Mouse (Mus musculus) thymus, adult 2 months (tissue): ENCODE data around the gene Zkscan5. TPM values are rescaled to one million over a fixed set of nuclear protein-coding genes. Genes with fewer than 3 reads are reported as not detected.

Experiments
- DNase-seq: peaks from one replicate; pipeline ENCODE4 v3.0.0; 2021
- H3K27ac ChIP-seq: fragments of 200-500 bp; 2 replicates; pipeline ENCODE4 v1.5.1; 2012; ENCODE audit warnings: low read length, control low read depth; ENCODE audit not compliant: control insufficient read depth, insufficient read depth
- H3K27me3 ChIP-seq: fragments of 200-500 bp; 2 replicates; pipeline ENCODE4 v1.6.1; 2012; ENCODE audit warnings: mild to moderate bottlenecking, low read length, moderate library complexity, mixed read lengths; ENCODE audit not compliant: control insufficient read depth, insufficient read depth
- H3K36me3 ChIP-seq: fragments of 200-500 bp; 2 replicates; pipeline ENCODE4 v1.6.1; 2012; ENCODE audit warnings: mild to moderate bottlenecking, low read length, moderate library complexity; ENCODE audit not compliant: control insufficient read depth, insufficient read depth
- H3K4me1 ChIP-seq: fragments of 200-500 bp; replicated peaks from 2 replicates; pipeline ENCODE4 v1.6.1; 2012; ENCODE audit warnings: low read length; ENCODE audit not compliant: control insufficient read depth, insufficient read depth
- H3K4me3 ChIP-seq: fragments of 200-500 bp; 2 replicates; pipeline ENCODE4 v1.5.1; 2012; ENCODE audit warnings: mild to moderate bottlenecking, low read length, control low read depth, moderate library complexity; ENCODE audit not compliant: control insufficient read depth, insufficient read depth
- CTCF ChIP-seq: fragments of 200-500 bp; IDR thresholded peaks from 2 replicates; pipeline ENCODE4 v1.5.1; 2012; ENCODE audit warnings: mild to moderate bottlenecking, control low read depth, low read length, moderate library complexity, borderline replicate concordance; ENCODE audit not compliant: control insufficient read depth, poor library complexity, insufficient read depth; ENCODE audit errors: extremely low read depth
- POLR2A ChIP-seq: fragments of 200-500 bp; IDR thresholded peaks from 2 replicates; pipeline ENCODE4 v1.6.1; 2012; ENCODE audit warnings: mild to moderate bottlenecking, low read length, control low read depth, moderate library complexity; ENCODE audit not compliant: control insufficient read depth, poor library complexity, insufficient read depth; ENCODE audit errors: extremely low read depth
- WGBS: fragments of 180-500 bp; shearing (Covaris S2); methylation state at CpG from one replicate; pipeline ENCODE4 v1.1.7; 2018; 5-methylcytosine and 5-hydroxymethylcytosine counted together
- polyA plus RNA-seq: library from polyadenylated mRNA; depleted of rRNA; stranded (reverse); fragments of >200 nt; gene quantifications from 2 replicates; pipeline ENCODE4 v1.2.3, GENCODE M21; 2012

Zkscan5 gene
- polyA plus RNA-seq, 1 experiment: 5.1 TPM

- WGBS: 92% methylated on average over 2 of the region's 2 CpGs
- Histone ChIP-seq H3K4me3 (no peak overlapping the region), H3K27me3 (no peaks in the 10 kb centered on the region), H3K36me3 (peaks cover 62% of the 10 kb centered on the region), H3K27ac (no peak overlapping the region), H3K4me1 (peaks cover 4% of the 10 kb centered on the region; the same call in 1 of the 2 replicates)
- DNase-seq: no peak
- no peak for TF ChIP-seq POLR2A
- TF ChIP-seq CTCF: no peak
These were observed 19.1 kb upstream of the Zkscan5 start for GRCm38 (mm10) chr5:145185244-145185643.

DNA sequence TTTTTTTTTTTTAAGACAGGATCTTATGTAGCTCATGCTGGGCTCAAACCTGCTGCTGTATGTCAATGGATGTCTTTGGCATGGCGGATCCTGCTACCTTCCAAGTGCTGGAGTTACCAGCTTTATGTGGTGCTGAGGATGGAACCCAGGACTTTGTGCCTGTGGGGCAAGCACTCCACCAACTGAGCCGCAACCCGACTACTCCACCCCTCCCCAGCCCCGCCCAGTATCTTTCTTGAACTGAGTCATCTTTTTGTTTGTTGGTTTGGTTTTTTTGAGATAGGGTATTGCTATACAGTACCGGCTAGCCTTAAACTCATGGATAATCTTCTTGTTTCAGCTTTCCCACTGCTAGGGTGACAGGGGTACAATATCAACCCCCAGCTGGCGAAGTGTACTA is 14.9 kb upstream of the Zkscan5 start:
- TF ChIP-seq CTCF: no peak
- Histone ChIP-seq H3K27ac (no peak overlapping the region), H3K4me1 (peaks cover 11% of the 10 kb centered on the region), H3K4me3 (no peak overlapping the region), H3K36me3 (peaks cover 33% of the 10 kb centered on the region), H3K27me3 (no peaks in the 10 kb centered on the region)
- WGBS: 96% methylated on average over 6 of the region's 6 CpGs
- no peak for DNase-seq

- Histone ChIP-seq H3K36me3 (peaks cover 33% of the 10 kb centered on the region), H3K27ac (no peak overlapping the region)
These were observed 14.0 kb upstream of the Zkscan5 start for GRCm38 (mm10) chr5:145190373-145190772.

DNA sequence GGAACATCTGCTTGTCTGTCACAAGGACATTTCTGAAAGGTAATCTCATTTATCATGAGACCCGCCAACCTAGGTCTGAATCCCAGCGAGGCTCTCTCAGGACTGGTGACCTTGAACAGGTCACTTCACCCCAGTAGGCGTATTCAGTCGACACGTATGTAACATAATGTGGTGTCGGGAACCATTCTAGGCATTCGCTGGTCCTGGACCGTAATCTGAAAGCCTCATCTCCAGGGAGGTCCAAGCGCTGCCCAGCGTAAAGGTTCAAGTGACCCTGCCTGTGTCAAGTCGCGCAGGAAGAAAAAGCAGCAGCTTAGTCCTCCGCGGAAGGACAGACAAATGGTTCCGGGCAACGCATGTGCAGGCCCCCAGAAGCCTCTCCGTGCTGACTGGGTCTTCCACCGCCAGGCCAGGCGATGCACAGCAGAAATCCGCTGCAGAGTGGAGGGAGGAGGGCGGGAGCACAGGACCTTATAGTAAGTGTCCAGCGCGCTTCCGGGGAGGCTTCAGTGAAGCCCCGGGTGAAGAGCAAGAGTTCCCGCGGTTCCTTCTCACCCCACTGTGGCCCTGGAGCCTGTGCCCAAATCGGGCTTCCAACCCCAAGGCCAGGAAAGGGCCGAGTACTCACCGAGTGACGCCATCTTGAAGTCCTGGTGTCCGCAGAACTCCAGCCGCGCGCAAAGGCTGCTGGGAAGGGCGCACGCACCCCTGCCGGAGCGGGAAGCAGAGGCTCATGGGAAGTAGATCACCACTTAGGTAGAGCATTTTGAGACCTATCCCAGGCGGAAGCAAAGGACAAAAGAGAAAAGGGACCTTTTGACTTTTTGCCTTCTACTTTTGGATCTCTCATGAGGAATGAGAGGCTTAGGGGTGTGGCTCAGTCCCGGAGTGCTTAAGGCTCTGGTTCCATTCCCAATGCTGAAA is 13.2 kb upstream of the Zkscan5 start:
- Histone ChIP-seq H3K36me3 (peaks cover 33% of the 10 kb centered on the region), H3K4me1 (peaks cover 11% of the 10 kb centered on the region), H3K27ac (peak overlapping the region; percentile 4), H3K27me3 (no peaks in the 10 kb centered on the region), H3K4me3 (peak overlapping the region; percentile 80)
- peak; percentile 91 for DNase-seq
- WGBS: under 1% methylated on average over 41 of the region's 41 CpGs
- TF ChIP-seq POLR2A (peak; percentile 59; the same call in 1 of the 2 replicates), CTCF (no peak)

More at GRCm38 (mm10) chr5:145190373-145190772, 14.0 kb upstream of the Zkscan5 start:
- TF ChIP-seq CTCF (no peak), POLR2A (no peak)
- no peaks in the 10 kb centered on the region for H3K27me3 ChIP-seq
- 29% methylated on average over 5 of the region's 5 CpGs for WGBS
- DNase-seq: no peak
- peaks cover 11% of the 10 kb centered on the region for H3K4me1 ChIP-seq
- no peak overlapping the region; the same call in 1 of the 2 replicates for H3K4me3 ChIP-seq

GRCm38 (mm10) chr5:145191962-145192361 is 12.4 kb upstream of the Zkscan5 start, which contains the start of gene Atp5j2:
TSS of gene Atp5j2 (minus strand) at chr5:145192062.
- peaks cover 26% of the 10 kb centered on the region for H3K36me3 ChIP-seq
- H3K27me3 ChIP-seq: no peaks in the 10 kb centered on the region
- DNase-seq: no peak
- TF ChIP-seq CTCF (no peak), POLR2A (no peak)
- H3K4me3 ChIP-seq: peak within 1 kb of the TSS; percentile 80
- peaks cover 11% of the 10 kb centered on the region for H3K4me1 ChIP-seq
- 97% methylated on average over 2 of the region's 2 CpGs for WGBS
- H3K27ac ChIP-seq: peak within 1 kb of the TSS; percentile 4

- no peak for TF ChIP-seq POLR2A
- TF ChIP-seq CTCF: no peak
- H3K4me3 ChIP-seq: no peak overlapping the region
- 73% methylated on average over 7 of the region's 7 CpGs for WGBS
These were observed 4.0 kb upstream of the Zkscan5 start for GRCm38 (mm10) chr5:145200387-145200786.

More at GRCm38 (mm10) chr5:145200387-145200786, 4.0 kb upstream of the Zkscan5 start:
- H3K27me3 ChIP-seq: no peaks in the 10 kb centered on the region
- DNase-seq: no peak
- H3K4me1 ChIP-seq: peaks cover 10% of the 10 kb centered on the region
- peaks cover 9% of the 10 kb centered on the region for H3K36me3 ChIP-seq
- no peak overlapping the region for H3K27ac ChIP-seq
